Mouse (Mus musculus): ENCODE measurements around the gene Rad51b.

Gene Rad51b

GRCm38 (mm10) chr12:79860248-79860555 lies 563.1 kb downstream of the Rad51b start:
- DNase-seq (ENCODE audit: low read depth, low spot score), result no peak

Measured in embryo, embryonic 11.5 days (tissue).